Mouse (Mus musculus) spleen, adult 2 months (tissue): ENCODE measurements around the gene Chka.

Experiments used
- CTCF ChIP-seq: fragments of 200-500 bp; IDR thresholded peaks from 2 replicates; pipeline ENCODE4 v1.5.1; 2011; ENCODE audit warnings: mild to moderate bottlenecking, inconsistent platforms; ENCODE audit not compliant: insufficient read depth, insufficient read length, insufficient replicate concordance; ENCODE audit errors: extremely low read depth
- POLR2A ChIP-seq: fragments of 200-500 bp; IDR thresholded peaks from 2 replicates; pipeline ENCODE4 v1.6.1; 2011; ENCODE audit warnings: low read depth, low read length, inconsistent platforms

GRCm38 (mm10) chr19:3894294-3894693, 42.7 kb downstream of the Chka start:
- no peak for TF ChIP-seq CTCF
- TF ChIP-seq POLR2A: no peak
